Mouse (Mus musculus): ENCODE measurements around the gene Antxr1. TPM values are rescaled to one million over a fixed set of nuclear protein-coding genes. Genes with fewer than 3 reads are reported as not detected.

Antxr1 gene
- total RNA-seq, 2 experiments from 2014 or later: 10.1 to 11.8 TPM

DNA sequence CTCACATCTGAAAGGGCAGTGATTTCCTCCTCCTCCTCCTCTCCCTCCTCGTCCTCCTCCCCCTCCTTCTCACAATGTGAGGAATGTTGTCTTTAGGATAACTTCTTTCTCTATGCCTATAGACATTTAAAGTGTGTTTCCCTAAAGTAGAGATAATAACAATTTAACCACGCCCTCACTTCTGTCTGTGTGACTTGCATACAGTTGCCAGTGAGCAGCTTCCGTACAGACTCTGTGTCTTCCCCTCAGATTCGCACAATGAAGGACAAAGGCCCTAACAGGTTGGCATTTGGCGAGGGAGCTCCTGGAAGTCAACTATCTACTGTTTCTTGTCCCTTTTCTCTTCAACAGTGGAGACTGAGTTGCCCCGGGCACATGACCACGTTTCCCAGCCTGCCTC lies 185.2 kb downstream of the Antxr1 start:
- no peak for DNase-seq (ENCODE audit: extremely low spot score in 1 of 2, low spot score in 1 of 2)

DNA sequence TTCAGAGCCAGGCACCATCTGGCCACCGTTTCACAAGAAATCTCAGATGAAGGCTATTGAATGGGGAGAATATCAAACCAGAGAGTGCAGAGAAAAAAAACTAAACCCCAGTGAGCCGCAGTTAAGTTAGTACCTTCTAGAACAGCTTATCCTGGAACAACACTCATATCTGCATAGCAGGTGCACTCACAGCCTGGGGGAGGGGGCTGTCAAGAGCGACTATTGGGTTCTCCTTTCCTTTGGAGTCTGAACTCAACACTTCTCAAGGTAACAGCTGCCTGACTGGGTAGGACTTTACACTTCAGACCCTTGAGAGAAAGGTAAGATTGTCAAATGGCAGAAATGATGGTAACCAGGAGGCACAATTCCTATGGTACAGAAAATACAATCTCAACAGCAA lies 187.7 kb downstream of the Antxr1 start:
- no peak for DNase-seq (ENCODE audit: extremely low spot score in 1 of 2, low spot score in 1 of 2)

DNA sequence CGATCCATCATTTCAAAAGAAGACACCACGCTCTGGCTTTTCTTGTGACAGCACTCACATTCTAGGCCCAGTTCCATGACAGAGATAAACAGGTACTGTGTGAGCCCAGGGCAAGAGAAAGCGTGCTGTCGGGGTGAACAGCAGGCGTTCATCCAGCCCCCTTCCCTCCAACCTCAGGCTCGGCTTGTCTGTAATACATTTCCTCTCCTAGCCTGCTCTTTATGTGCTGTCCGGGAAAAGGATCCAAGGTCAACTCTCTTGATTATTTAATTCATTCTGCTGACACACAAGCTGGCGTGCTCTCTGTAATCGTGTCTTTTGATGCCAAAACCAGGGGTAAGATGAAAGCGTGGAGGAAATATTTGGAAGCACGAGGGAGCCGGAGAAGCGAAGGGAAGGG lies 192.0 kb downstream of the Antxr1 start:
- no peak for DNase-seq (ENCODE audit: extremely low spot score in 1 of 2, low spot score in 1 of 2)

DNA sequence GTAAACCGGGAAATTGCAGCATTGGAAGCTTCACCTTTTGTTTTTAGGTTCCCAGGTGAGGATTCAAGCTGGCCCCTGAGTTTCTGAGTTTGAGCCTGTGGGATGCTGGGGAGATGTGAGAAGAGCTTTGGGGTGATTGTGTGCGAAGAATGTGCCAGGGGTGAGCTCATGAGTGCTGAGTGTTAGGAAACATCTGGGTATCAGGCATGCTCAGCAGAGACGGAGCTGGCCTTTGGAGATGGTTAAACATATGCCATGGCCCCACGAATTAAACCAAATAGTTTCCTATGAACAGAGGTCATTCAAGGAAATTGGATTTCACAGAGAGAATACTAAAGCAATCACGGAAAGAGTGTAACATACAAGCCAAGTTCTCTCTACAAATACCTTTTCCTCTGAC lies 193.4 kb downstream of the Antxr1 start:
- DNase-seq (ENCODE audit: extremely low spot score in 1 of 2, low spot score in 1 of 2): no peak

DNA sequence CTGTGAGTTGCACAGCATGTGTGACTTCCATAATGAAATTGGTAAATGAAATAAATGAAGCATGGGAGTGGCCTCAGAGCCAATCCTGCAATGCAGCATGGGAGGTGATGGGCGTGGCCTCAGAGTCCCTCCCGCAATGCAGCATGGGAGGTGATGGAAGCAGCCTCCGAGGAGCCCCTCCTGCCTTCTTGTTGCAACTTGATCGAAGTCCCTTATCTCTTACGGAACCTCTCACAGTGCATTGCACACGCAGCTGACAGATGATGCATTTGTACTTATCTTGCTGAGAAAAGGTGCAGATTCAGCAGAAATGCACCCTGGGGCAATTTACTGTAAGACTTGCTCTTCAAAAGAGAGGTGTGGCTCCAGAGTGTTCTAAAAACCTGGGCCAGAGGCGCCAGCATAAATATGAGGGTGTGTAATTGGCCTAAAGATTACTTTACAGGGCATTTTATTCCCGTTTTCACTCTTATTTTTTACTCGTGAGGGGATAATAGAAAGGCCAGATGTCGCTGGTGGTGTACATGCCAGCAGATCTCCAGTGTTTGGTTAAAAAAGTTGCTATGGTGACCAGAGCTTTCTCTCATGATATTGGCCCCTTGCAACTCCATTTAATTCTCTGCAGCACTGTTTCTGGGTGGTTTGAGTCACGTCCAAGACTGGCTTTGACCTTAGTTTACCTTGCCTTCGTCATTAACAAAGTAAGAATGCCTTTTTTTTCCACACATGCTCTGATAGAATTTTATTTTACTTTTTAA lies 195.6 kb downstream of the Antxr1 start:
- DNase-seq (ENCODE audit: extremely low spot score in 1 of 2, low spot score in 1 of 2): no peak

DNA sequence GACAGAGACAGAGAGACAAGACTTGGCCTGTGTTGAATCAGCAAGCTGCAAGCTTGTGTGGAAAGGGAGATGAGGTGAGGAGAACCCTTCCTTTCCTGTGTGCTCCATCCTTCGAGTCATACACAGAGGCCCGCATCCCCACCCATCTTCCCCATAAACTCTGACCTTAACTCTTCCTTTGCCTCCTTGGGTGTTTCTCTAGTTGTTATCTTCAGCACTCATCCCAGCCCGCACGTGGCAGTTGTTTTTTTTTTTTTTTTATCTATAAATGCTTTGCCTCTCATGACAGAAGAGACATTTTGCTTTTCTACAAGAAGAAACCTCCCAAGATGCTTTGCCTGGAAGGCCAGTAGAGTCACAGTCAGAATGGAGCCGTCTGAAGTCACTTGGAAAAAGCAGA lies 197.1 kb downstream of the Antxr1 start:
- no peak for DNase-seq (ENCODE audit: extremely low spot score in 1 of 2, low spot score in 1 of 2)

DNA sequence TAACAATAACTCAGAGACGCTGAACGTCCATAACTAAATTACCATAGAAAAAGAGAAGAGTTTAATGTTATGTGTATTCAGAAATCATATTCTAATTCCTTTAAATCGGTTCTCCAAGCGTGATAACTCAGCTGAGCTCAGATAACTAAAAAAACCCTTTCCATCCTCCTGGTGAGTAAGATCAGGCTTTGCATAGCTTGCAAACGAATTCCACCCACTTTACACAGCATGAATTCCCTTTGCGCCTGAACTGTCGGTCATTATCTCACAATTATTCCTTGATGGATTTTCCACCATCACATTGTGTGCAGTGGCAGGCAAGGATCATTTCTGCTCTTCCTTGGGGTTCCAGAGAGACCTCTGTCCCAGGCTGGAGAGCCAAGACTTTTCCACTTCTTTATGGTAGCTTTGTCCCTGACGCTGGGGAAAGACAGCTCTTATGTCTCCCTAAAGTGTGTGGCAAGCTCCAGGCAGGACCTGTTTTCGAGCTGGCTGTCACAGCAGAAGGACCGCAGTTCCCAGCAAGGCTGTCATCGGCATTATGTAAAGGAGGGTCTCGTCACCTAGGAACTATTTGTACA lies 201.6 kb downstream of the Antxr1 start:
- DNase-seq (ENCODE audit: extremely low spot score in 1 of 2, low spot score in 1 of 2): no peak

DNA sequence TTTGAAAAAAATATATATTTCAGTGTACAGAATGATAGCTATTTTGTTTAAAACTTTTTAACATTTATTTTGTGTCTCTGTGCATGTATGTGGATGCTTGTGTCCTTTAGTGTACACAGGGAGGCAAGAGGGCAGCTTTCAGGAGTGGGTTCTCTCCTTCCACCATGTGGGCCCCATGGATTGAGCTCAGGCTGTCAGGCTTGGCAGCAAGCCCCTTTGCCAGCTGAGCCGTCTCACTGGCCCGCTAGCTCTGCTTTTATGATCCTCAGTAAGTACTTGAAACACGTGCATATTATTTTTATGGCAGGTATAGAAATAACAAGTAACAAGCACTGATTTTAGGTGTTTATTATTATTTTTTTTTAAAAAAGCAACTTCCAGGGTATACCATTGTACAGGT lies 202.1 kb downstream of the Antxr1 start:
- no peak for DNase-seq (ENCODE audit: extremely low spot score in 1 of 2, low spot score in 1 of 2)

DNA sequence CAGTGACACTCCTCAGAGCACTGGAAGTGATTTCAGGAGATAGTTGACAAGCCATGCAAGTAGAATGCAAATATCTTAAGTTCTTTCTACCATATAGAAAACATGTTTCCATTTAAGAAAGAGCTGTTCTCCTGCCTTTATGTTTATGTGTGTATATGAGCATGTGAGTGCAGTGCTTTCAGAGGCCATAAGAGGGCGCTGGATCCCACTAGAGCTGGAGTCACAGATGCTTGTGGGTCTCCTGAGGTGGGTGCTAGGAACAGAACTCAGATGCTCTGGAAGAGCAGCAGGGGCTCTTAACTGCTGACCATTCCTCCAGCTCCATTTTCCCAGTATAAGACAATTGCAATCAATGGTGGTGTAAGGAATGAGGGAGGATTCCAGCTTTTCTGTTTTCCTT lies 204.5 kb downstream of the Antxr1 start:
- DNase-seq (ENCODE audit: extremely low spot score in 1 of 2, low spot score in 1 of 2): no peak

DNA sequence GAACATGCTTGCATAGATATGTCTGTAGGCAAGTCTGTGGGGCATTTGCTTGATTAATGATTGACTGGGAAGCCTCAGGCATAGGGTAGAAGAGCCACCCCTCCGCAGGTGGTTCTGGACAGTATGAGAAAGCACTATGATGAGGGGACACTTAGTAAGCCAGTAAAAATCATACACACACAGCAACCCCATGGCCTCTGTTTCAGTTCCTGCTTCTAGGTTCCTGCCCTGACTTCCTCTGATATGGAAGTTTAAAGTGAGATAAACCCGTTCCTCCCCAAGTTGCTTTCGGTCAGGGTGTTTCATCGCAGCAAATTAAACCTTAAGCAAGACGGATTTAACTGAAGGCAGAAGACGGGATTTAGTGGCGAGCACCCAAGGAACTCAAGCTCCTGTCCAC lies 205.0 kb downstream of the Antxr1 start:
- no peak for DNase-seq (ENCODE audit: extremely low spot score in 1 of 2, low spot score in 1 of 2)

DNA sequence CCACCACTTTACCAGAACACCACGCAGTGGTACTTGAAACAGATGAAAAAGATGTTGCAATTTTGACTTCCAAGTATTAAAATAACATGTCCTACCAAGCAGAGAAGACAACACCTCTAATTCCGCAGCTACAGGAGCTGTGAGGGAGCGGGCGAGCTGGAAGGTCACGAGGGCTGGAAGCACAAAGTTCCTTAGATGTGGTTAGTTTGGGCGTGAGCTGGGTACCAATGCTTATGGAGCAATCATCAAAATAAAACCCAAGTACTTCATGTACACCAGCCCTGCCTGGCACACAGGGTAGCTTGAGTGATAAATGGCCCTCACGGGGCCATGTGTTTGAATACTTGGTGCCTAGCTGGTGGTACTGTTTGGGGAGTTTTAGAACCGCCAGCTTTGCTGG lies 205.8 kb downstream of the Antxr1 start:
- no peak for DNase-seq (ENCODE audit: extremely low spot score in 1 of 2, low spot score in 1 of 2)

DNA sequence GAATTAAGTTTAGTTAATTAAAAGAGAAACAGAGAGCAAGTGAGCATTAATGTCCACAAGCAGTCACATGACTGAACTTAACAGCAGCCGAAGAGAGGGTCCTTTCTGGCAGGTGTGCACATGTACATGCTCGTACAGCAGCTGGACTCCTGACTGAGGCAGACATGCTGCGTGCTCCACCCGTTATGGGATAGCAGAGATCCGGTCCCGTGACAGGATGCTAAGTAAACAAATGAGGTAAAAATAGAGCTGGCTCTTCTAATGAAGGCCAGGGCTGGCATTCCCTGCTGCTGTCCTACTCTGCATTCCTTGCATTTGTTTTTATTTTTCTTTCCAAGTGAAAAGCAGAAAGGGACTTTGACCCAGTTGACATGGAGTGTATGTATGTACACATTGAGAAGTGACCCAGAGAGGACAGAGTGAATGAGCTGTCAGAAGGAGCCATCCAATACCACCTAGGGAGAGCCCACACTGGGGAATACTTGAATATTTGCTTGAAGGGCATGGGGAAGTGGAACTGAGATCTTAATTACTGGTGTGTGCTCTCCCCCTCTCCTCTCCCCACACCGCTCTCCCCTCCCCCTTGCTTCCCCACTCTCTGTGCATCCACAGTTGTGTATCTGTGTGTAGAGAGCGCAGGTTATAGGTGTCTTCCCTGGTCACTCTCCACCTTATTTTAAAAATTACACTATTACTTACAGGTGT lies 208.4 kb downstream of the Antxr1 start:
- DNase-seq (ENCODE audit: extremely low spot score in 1 of 2, low spot score in 1 of 2): no peak

DNA sequence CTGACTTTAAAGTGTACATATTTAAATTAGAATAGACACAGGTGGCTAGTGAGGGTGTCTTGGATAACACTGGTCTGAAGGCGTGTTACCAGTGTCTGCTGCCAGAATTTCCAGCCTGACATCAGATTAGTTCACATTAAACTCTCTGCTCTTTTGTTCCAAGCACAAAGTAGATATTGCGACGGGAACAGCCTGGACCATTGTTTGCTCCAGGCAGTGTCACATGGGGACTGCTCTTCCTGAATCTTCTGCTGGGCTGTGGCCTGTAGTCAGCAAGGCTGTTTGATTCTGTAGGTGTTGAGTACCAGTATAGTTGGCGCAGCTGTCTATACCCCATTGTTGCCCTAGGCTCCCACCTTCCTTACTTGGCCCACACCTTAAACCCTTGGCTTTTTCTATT lies 211.6 kb downstream of the Antxr1 start:
- DNase-seq (ENCODE audit: extremely low spot score in 1 of 2, low spot score in 1 of 2): no peak

DNA sequence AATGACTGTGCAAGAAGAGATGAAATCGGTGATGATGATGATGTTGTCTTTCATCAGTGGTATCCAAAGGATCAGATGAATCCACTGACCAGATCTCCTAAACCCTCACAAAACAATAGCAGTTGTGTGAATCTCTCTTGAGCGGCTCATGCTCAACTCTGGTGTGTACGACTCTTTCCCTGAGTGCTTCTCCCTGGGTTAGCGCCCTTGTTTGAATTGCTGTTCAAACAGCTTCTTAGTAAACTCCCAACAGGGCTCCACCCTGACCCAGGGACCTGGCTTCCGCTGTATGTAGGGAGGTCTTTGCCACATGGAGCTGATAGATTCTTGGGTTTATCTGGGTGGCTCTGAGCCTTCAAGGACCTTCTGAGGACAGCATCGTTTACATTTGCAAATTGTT lies 212.2 kb downstream of the Antxr1 start:
- no peak for DNase-seq (ENCODE audit: extremely low spot score in 1 of 2, low spot score in 1 of 2)

DNA sequence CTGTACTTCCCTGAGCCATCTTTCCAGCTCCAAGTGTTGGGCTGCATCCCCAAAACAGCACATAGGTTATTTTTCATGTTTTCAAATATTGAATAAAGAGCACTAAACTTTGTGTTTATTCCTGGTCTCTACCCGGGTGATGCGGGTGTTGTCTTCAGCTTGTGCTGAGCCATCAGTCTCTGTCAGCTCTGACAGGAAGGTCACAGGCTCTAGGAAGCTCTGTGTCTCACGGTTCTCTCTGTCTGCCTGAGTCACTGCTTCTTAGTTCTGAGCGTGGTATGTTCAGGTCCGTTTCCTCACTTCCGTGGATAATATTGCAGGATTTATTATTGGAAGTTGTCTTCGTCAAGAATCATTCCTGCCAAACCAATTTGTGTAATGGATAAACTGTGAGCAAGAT lies 213.7 kb downstream of the Antxr1 start:
- no peak for DNase-seq (ENCODE audit: extremely low spot score in 1 of 2, low spot score in 1 of 2)

DNA sequence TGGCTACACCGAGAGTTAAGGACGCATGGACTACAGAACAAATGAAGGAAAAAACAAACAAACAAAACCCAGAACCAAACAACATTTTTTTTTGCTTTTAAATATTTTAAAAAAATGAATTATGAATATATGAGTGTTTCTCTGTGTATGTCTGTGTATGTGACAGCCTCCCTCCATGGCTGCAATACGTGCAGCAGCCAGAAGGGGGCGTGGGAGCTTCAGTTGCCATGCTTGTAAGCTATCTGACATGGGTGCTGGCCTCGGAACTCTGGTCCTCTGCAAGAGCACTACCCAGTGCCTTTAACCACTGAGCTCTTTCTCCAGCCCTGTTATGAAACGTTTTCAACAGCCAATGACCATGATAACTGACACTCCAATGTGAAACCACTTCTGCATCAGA lies 215.0 kb downstream of the Antxr1 start:
- no peak for DNase-seq (ENCODE audit: extremely low spot score in 1 of 2, low spot score in 1 of 2)

DNA sequence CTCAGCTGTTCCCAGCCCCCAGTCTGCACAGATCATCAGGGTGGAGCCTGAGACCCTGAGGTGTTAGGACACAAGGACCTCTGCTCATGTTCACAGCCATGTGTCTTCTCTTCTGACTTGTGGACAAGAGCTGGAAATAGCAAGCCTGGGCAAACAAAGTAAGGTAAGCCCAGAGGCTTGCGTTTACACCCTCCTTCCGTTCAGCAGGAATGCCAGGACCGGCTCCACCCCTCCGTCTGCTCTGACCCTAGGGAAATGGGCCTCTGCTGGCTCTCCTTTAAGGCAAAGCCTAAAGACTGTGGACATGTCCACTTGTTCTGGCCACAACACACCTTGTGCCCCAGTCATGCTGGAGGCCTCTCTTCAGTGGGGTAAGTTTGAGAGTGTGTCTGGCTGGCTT lies 215.6 kb downstream of the Antxr1 start:
- no peak for DNase-seq (ENCODE audit: extremely low spot score in 1 of 2, low spot score in 1 of 2)

DNA sequence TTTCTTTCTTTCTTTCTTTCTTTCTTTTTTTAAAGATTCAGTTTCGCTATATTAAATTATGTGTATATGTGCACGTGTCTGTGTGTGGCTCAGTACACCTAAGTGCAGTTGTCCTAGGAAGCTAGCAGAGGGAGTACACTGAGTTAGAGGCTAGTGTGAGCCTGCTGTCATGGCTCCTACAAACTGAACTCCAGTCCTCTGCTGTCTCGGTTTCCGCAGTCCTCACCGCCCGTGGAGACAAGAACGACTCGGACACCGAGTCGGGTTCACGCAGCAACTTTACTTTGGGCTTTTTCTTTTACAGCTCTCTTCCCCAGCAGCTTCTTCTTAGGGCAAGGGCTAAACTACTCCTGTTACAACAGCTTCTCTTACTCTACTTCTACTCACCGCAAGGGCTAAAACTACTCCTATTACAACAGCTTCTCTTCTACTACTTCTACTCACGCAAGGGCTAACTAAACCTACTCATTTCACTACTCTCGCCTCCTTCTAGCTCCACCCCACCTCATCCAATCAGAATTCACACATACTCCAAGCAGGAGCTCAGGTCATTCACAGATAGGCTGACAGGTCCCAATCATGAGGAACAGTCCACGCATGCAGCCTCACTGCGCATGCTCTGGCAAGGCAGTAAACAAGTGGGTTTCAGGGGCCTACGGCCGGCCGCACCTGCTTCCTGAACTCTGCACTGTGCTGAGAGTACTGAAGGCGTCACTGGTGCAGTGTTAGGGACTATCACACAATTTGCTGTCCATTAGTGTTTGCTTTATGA lies 216.4 kb downstream of the Antxr1 start:
- DNase-seq (ENCODE audit: extremely low spot score in 1 of 2, low spot score in 1 of 2): no peak

DNA sequence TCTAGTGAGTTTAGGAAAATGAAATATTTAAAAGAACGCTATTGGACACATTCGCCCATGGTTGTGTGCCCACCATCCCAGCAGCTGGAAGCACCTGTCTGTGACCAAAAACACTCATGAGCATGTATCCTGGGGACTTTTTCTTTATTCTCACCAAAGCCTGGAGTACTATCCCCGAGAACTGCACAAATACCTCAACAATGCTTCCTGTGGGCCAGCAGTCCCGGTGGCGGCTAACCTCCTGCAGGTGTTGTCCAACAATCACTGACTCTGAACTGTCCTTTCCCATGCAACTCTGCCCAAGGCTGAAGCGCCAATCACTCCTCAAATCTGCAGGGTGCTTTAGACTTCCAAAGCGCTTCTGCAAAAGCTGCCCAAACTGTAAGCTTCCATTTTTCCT lies 219.0 kb downstream of the Antxr1 start:
- DNase-seq (ENCODE audit: extremely low spot score in 1 of 2, low spot score in 1 of 2): no peak

DNA sequence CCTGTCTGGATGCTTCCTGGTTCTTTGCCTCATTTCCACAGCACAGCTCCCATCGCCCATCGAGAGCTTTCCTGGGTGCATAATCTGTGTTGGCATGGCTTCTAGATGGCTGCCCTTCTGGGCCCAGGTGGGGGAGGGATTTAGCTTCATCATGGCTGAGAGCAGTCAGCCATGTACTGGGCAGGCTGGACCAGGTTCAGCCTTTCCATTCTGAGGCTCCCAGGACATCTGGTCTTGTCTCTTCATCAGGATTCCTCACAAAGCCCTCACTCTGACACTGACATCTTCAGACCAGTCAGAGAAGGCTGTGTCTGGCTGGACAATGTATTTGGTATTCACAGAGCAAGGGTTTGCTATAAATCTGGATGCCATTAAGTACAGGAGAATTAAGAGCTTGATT lies 219.6 kb downstream of the Antxr1 start:
- no peak for DNase-seq (ENCODE audit: extremely low spot score in 1 of 2, low spot score in 1 of 2)

DNA sequence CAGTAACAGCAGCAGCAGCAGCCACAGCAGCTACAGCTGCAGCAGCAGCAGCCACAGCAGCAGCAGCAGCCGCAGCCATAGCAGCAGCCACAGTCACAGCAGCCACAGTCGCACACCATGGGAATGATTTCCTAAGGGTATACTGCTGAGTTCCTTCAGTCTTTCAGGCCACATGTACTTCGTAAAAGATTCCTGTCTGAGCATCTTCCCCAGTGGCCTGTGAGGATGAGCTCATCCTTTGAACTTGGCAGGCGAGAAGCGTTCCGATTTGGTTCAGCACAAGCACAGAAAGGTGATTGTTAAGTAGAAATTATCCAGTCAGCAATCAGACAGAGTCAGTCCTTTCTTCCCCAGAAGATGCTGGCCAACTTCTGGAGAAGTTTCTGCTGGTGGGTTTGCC lies 223.5 kb downstream of the Antxr1 start:
- DNase-seq (ENCODE audit: extremely low spot score in 1 of 2, low spot score in 1 of 2): no peak
